Mouse (Mus musculus): ENCODE measurements at regions not wholly inside any gene's neighbourhood (a gene's known extent, or its start where the extent isn't known, plus 50 kb on each side); places are given as distances from the start of the nearest gene placed in this dataset.
A peak's percentile ranks its signal among the peaks of the same experiment; 100 is the strongest.

- DNase-seq, result peak; percentile 92 to 93
Observed at GRCm38 (mm10) chr19:44692396-44692795, 63.4 kb upstream of the Pax2 start.

- DNase-seq, result peak in 1 of 2 experiments; percentile 28
Observed at GRCm38 (mm10) chr19:44692816-44693215, 63.0 kb upstream of the Pax2 start.

GRCm38 (mm10) chr19:44695331-44695730 is 60.5 kb upstream of the Pax2 start:
- no peak for DNase-seq

- DNase-seq, result no peak
Observed at GRCm38 (mm10) chr19:44696059-44696712, 59.7 kb upstream of the Pax2 start.

- no peak for DNase-seq
Observed at GRCm38 (mm10) chr19:44696773-44697172, 59.1 kb upstream of the Pax2 start.

- DNase-seq, result no peak
Observed at GRCm38 (mm10) chr19:44698382-44699256, 57.2 kb upstream of the Pax2 start.
